Mouse (Mus musculus): Measurements from ENCODE around the gene Gm10959.
"Not testable (repeated sequence)": the region's sequence is repeated elsewhere in the genome, so short reads cannot be mapped to it uniquely, and the experiment has no call there.

The Gm10959 gene

DNA sequence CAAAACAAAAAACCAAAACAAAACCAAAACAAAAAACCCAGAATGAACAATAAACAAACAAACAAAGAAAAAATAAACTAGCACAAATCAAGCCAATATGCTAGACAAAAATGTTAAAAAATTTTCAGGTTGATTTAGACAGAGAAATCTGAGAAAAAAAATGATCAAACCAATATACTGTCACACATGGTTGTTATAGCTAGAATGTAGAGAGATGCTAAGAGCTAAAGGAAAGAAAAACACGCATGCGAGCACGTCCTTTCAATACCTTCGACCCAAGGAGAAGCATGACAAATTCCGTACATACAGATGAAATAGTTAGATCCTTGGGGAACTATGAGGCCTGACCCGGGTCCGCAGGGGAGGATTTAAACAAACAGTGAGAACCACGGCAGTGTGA is at the start of gene Gm10959:
Gene Gm10959 (minus strand): TSS at position 101 of the 400 bp plus-strand sequence.
- in situ Hi-C loops (cut with MboI) = no loop called here

- in situ Hi-C loops (cut with MboI) = no loop called here
These were observed 49.2 kb upstream of the Gm10959 start for GRCm38 (mm10) chr3:122968391-122968790.

GRCm38 (mm10) chr3:122964301-122964700 is 45.1 kb upstream of the Gm10959 start:
- in situ Hi-C loops (cut with MboI) = no loop called here

DNA sequence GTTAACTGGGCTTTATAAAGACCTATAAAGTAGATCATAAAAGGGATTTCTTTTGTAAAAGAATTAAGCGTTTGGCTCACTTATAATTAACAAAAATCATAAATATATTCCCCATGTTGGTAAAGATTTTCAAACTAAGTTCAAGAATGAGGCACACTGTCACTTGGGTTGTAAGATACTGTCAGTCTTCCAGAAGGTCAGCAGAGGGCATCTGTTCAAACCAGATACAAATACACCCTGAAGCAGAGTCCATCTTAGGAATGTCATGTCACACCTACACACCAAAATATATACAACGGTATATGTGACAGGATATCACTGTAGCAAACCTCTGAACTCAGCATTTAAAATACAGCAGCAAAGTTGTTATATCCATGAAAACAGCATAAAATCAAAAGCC is 31.0 kb upstream of the Gm10959 start:
- in situ Hi-C loops (cut with MboI) = no loop called here

- in situ Hi-C loops (cut with MboI) = no loop called here
These were observed 24.3 kb upstream of the Gm10959 start for GRCm38 (mm10) chr3:122943387-122943890.

DNA sequence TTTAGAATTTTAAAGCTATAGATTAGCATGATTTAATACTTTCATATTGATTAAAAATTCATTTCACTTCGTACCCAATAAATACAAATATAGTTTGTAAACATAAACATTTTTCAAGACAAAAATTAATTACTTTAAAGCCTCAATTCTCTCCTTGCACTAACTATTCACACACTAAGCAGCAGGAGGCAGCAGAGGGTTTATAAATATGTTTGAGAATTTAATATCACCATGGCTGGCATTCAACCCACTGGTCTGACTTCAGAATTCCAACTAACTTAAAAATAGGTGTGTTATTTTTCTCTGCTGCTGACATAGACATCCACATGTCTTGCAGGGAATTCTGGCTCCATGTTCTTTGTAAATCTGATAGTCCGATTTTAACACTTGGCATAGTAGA is 20.1 kb upstream of the Gm10959 start:
- in situ Hi-C loops (cut with MboI) = no loop called here

- in situ Hi-C loops (cut with MboI) = not testable (repeated sequence)
These were observed 18.0 kb upstream of the Gm10959 start for GRCm38 (mm10) chr3:122937176-122937575.

- in situ Hi-C loops (cut with MboI) = no loop called here
These were observed 13.3 kb upstream of the Gm10959 start for GRCm38 (mm10) chr3:122932466-122932865.

DNA sequence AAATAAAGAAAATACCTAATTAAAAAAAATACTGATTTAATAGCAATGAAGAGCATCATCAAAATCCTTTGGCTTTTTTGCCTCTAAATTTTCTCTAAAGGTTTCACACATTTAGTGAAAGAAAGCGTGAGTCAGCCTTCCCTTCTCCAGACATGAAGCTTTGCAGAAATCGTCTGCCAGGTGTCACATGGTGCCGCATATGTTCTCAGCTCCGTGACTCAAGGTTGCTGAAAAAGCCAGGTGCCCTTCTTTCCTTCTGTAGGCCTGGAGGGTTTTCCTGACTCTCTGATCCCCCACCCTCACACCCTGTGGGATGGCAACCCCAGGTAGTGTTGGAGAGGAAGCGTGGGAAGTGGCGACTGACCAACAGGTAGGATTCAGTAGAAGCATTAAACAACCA is 10.6 kb upstream of the Gm10959 start:
- in situ Hi-C loops (cut with MboI) = no loop called here

DNA sequence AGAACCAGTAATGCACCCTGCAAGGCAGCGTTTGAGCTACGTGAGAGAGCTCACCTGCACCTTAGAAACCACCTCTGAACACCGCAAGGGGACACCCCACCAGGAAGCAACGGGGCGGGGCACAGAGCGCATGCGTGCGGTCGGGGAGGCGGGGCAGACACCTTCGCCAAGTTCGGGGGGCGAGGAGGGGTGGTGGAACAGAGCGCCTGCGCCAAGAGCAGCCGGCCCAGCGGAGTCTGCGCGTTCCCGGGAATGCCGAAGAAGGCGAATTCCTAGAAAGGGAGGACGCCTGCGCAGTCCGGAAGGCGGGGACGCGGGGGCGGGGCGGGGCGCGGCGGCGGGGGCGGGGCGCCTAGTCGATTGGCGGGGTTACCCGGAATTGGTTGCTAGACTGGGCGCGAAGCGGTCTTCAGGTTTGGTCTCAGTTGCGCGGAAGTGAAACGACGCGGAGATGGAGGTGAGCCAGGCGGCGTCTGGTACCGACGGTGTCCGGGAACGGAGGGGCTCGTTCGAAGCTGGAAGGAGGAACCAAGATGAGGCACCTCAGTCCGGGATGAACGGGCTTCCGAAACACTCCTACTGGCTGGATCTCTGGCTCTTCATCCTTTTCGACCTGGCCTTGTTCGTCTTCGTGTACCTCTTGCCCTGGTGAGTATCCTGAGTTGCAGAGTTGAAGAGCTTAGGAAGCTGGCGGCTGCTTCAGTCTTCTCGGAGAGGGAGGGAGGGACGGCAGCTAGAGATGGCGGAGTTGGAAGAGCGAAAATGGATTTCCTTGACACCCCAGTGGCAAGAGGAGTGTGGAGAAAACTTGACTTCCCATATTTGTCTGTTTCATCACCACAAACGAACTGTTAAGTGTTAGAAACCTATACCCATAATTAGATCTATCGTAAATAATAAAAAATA is 5.1 kb upstream of the Gm10959 start, which contains the start of gene 1810037I17Rik:
Gene 1810037I17Rik (plus strand): TSS at position 195 of the 906 bp plus-strand sequence.
- in situ Hi-C loops (cut with MboI) = no loop called here

GRCm38 (mm10) chr3:122923147-122923546 is 4.0 kb upstream of the Gm10959 start:
- in situ Hi-C loops (cut with MboI) = no loop called here

DNA sequence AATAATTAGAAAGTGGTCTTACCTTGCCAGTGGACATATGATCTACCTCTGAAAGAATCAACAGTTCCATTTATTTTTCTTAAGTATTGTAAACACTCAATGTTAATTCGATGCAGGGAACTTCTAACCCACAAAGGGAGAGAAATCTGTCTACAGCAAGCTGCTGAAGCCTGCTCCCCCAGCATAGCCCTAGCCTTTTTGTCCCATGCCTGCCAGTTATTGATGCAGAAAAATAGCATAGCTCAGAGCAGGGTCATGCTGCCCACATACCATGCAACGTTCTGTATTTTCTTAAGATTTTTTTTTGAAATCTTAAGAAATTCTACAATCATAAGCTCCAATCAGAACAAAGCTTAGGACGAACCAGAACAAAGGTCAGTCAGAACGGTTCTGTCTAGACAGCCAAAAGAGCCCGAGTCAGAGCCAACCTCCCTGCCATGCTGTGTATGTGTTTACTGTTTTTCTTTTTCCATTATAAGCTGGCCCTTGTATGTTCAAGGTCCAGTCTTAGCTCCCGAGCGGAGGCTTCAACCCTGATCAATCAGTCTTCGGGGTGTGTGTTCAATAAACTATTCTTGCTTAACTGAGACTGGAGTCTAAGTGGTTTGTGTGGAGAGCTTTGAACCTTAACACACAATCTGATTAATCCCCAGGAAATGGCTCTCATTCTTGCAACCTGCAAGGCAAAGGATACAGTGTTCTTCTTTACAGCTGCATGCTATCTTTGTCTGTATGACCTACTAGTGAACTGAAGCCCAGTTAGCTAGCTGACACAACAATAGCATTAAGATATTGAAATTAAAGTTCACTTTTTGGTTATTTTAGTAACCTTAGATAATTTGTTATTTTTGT is 2.7 kb upstream of the Gm10959 start:
- in situ Hi-C loops (cut with MboI) = no loop called here

- in situ Hi-C loops (cut with MboI) = no loop called here
These were observed 1.6 kb upstream of the Gm10959 start for GRCm38 (mm10) chr3:122920572-122921435.

DNA sequence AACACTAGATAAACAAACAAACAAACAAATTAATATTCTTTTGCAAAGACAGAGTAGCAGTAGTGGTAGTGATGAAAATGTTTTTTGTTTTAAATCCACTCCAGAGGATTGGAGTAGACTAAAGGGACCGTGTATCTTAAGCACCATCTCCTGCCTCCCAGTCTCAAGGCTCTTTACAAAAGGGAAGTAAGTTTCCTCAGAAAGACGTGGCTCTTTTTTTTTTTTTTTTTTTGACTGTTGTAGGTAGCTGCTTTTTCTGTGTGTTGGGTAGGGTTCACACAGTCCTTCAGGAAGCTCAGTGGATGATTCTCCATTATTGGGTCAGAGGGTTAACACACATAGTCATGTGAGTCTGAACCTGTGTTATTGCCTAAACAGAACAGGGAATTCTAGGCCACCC is 488 bp downstream of the Gm10959 start:
- in situ Hi-C loops (cut with MboI) = no loop called here

- in situ Hi-C loops (cut with MboI) = no loop called here
These were observed 2.9 kb downstream of the Gm10959 start for GRCm38 (mm10) chr3:122916191-122916680.

DNA sequence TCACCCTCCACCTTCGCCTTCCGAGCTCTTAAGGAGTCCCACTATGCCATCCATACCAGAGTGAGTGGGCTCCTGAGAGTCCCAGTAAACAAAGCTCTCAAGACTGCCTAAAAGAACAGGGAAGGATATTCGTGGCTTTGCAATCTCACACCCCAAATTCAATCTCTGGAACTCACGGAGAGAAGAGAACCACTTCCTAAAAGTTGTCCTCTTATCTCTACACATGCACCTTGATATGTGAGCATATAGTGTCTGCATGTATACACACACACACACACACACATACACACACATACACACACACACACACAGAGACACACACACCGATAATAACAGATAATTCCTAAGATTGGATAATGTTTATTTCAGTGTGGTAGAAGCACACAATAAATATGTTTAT is 3.7 kb downstream of the Gm10959 start:
- in situ Hi-C loops (cut with MboI) = no loop called here

GRCm38 (mm10) chr3:122907841-122908240 is 11.3 kb downstream of the Gm10959 start:
- in situ Hi-C loops (cut with MboI) = no loop called here

DNA sequence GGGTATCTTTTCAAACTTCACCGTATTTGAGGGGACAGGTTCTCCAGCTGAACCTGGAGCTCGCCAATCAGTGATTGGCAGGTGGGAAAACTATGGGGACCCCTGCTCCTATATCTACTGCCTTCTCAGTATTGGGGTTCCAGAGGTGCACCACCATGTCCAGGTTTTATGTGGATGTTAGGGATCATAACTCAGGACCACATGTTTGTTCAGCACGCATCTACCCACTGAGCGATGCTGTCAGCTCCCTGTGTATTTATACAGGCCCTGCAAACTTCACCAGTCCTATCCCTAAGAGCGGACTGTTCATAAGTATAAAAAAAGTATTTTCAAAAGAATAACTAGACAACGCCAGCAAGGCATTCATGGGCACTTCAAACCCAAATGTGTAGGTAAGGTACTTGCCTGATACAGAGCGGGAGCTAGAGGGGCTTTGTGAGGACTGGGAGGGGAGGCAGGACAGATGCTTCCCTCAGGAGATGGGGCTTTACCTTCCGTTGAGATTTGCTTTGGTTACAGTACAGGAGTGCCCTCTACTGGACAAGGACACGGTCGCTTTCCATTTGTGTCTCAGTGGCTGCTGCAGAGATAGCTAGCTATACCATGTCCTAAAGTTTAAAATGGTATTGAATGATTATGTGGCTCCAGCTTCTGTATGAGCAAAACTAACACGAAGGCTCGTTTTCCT is 15.3 kb downstream of the Gm10959 start:
- in situ Hi-C loops (cut with MboI) = no loop called here

DNA sequence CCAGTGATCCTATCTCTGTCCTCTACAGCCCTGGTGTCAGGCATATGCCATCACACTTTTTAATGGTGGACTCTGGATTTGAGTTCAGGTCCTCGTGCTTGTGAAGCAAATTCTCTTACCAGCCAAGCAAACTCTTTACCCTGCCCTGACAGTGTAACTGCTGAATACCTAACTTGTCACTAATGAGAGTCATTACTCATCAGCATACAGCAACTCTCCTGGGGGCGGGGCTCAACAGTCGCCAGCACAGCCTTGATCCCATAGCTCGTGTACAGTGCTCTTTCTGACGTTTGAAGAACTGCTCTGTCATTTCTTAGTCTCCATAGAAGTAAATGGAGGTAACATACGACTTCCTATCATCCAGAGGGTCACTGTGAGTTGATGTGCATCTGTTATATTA is 20.9 kb downstream of the Gm10959 start:
- in situ Hi-C loops (cut with MboI) = no loop called here

DNA sequence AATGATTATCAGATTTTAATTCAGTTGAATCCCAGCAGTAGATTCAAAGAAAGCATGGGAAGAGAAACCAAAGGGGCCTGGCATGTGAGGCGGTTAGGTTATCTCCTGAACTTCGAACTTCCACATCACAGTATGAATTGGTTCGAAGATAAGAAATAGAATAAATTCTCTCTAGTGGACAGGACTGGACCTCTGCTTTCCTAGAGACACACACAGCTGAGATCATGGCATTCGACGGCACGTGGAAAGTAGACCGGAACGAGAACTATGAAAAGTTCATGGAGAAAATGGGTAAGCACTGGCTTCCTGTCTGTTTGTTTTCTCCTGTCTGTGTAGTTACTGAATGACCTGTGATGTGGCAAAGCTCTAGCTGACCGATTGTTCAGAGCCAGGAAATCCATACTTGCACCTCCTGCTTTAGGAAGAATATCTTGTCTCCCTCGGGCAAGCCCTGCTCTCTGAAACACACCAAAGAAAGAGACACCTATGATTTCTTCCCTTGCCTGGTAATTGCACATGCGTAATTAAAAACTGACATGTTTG is 23.9 kb downstream of the Gm10959 start:
- in situ Hi-C loops (cut with MboI) = no loop called here
